Mouse (Mus musculus): ENCODE data around the gene Gm16440. TPM values are rescaled to one million over a fixed set of nuclear protein-coding genes. Genes with fewer than 3 reads are reported as not detected.
"Not testable (repeated sequence)": the region's sequence is repeated elsewhere in the genome, so short reads cannot be mapped to it uniquely, and the experiment has no call there.

Gene Gm16440
- not detected in 2 replicates for polyA plus RNA-seq (2015; fragmentation: Nextera tagmentation; extraction: Ambion mirVana)

DNA sequence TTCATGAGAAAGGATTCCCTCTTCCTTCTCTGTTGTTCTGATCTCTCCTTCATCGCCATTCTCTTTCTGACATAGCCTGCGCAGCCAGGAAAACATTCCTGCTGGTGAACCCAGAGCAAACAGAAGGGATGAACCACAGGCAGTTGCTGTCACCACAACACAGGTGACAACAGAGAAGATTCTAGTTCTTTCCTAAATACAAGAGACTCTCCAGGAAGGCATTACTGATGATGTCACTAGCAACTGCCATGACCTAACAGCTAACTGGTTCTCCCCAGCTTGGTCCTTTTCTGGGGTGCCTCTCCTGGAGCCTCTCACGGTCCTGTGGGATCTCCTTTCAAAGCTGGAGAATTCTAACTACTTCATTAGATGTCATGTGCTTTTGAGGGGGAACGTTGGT is at the start of gene Gm16440:
Gene Gm16440 (minus strand): TSS at position 101 of the 400 bp plus-strand sequence.
- 85% methylated on average over 2 of the region's 4 CpGs for WGBS
- H3K9me3 ChIP-seq (ENCODE audit: control insufficient read depth, low read length) = not testable (repeated sequence)

DNA sequence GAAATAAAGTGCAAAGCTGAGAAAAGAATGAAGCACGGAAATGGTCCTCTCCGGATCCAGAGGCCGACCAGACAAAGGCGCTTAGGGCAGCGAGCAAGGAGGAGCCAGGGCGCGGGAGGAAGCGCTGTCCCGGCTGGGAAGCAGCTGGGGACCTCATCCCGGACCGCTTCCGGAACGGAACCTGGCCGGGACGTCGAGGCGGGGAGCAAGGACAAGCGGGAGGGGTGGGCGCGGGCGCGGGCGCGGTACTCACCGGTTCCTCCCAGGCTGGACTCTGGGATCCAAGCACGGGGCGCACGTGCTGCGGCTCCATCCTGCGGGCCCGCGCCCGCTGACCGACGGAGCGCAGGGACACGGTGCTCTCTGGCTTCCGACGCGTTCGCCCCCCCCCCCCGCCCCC is 36.6 kb upstream of the Gm16440 start:
- H3K27me3 ChIP-seq (replicated peaks; ENCODE audit: control insufficient read depth, insufficient read depth, low read length); H3K4me1 ChIP-seq (ENCODE audit: control insufficient read depth, insufficient read depth, low read depth, low read length); H3K27ac ChIP-seq (ENCODE audit: low read depth, low read length); H3K9ac ChIP-seq (ENCODE audit: low read depth, low read length); H3K9me3 ChIP-seq (ENCODE audit: control insufficient read depth, low read length); H3K36me3 ChIP-seq (ENCODE audit: control insufficient read depth, insufficient read depth, low read length); H3K4me3 ChIP-seq (ENCODE audit: low read length); ATAC-seq; H3K4me2 ChIP-seq (ENCODE audit: low read length): not testable (repeated sequence)
- 6% methylated on average over 10 of the region's 42 CpGs for WGBS

More for the DNA sequence above, at the start of gene Gm16440:
- not testable (repeated sequence) for H3K4me2 ChIP-seq (ENCODE audit: low read length); ATAC-seq; H3K36me3 ChIP-seq (ENCODE audit: control insufficient read depth, insufficient read depth, low read length); H3K9ac ChIP-seq (ENCODE audit: low read depth, low read length); H3K4me1 ChIP-seq (ENCODE audit: control insufficient read depth, insufficient read depth, low read depth, low read length); H3K27ac ChIP-seq (ENCODE audit: low read depth, low read length); H3K4me3 ChIP-seq (ENCODE audit: low read length); H3K27me3 ChIP-seq (replicated peaks; ENCODE audit: control insufficient read depth, insufficient read depth, low read length)

DNA sequence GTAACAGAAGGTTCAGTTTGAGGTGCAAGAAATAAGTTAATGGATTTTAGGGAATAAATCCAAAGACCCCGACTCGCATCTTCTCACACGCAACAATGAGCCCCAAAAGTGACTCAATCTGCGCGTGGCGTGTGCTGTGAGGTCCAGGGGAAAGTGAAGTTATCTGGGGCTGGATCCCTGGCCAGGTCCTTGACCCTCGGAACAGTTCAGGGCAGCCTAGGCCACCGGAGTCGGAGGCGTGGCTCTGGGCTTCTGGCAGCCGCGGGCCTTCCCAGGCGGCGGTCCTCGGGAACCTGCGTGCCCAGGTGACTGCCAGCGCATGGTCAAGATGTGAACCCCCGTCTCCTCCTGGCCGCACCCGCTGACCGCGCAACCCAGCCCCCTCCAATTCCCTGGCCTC is 36.2 kb upstream of the Gm16440 start:
- 30% methylated on average over 20 of the region's 22 CpGs for WGBS
- not testable (repeated sequence) for H3K9ac ChIP-seq (ENCODE audit: low read depth, low read length)

DNA sequence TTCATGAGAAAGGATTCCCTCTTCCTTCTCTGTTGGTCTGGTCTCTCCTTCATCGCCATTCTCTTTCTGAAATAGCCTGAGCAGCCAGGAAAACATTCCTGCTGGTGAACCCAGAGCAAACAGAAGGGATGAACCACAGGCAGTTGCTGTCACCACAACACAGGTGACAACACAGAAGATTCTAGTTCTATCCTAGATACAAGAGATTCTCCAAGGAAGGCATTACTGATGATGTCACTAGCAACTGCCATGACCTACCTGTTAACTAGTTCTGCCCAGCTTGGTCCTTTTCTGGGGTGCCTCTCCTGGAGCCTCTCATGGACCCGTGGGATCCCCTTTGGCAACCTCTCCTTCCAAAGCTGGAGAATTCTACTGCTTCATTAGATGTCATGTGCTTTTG is 22.3 kb upstream of the Gm16440 start, which contains the start of gene Gm3591:
Gene Gm3591 (minus strand): TSS at position 101 of the 400 bp plus-strand sequence.
- H3K27ac ChIP-seq (ENCODE audit: low read depth, low read length); H3K9me3 ChIP-seq (ENCODE audit: control insufficient read depth, low read length); ATAC-seq; H3K36me3 ChIP-seq (ENCODE audit: control insufficient read depth, insufficient read depth, low read length); H3K4me1 ChIP-seq (ENCODE audit: control insufficient read depth, insufficient read depth, low read depth, low read length); H3K4me3 ChIP-seq (ENCODE audit: low read length); H3K27me3 ChIP-seq (replicated peaks; ENCODE audit: control insufficient read depth, insufficient read depth, low read length); H3K9ac ChIP-seq (ENCODE audit: low read depth, low read length); H3K4me2 ChIP-seq (ENCODE audit: low read length): not testable (repeated sequence)
- WGBS = no CpG with 5 or more reads among the region's 2 CpGs

More for the DNA sequence above, 36.2 kb upstream of the Gm16440 start:
- H3K4me1 ChIP-seq (ENCODE audit: control insufficient read depth, insufficient read depth, low read depth, low read length); H3K36me3 ChIP-seq (ENCODE audit: control insufficient read depth, insufficient read depth, low read length); H3K27ac ChIP-seq (ENCODE audit: low read depth, low read length); ATAC-seq; H3K27me3 ChIP-seq (replicated peaks; ENCODE audit: control insufficient read depth, insufficient read depth, low read length); H3K9me3 ChIP-seq (ENCODE audit: control insufficient read depth, low read length): not testable (repeated sequence)
- H3K4me2 ChIP-seq (ENCODE audit: low read length) = peak overlapping the region; percentile 47
- H3K4me3 ChIP-seq (ENCODE audit: low read length) = peak overlapping the region; percentile 36

DNA sequence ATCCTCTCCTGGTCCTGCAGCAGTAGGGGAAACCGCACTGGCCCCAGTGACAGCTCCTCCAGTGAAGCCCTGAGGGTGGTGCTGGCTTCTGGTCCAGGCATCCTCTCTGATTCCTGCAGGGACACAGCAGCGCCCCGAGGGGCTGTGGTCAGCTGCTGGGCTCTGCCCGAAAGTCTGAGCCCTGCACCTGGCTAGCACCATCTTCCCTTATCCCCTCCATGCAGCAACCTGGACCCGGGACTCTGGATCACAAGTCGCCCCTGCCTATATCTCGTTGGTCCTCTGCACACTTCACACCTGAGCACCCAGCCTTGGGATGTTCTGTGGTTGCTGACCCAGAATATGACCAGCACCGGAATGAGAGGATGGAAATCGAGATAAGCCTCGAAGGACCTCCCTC is 46.5 kb downstream of the Gm16440 start, which contains the start of gene Gm3618:
Gene Gm3618 (minus strand): TSS at position 101 of the 400 bp plus-strand sequence.
- no CpG with 5 or more reads among the region's 10 CpGs for WGBS
- not testable (repeated sequence) for H3K4me3 ChIP-seq (ENCODE audit: low read length); H3K9me3 ChIP-seq (ENCODE audit: control insufficient read depth, low read length); H3K36me3 ChIP-seq (ENCODE audit: control insufficient read depth, insufficient read depth, low read length); H3K27me3 ChIP-seq (replicated peaks; ENCODE audit: control insufficient read depth, insufficient read depth, low read length); ATAC-seq; H3K4me1 ChIP-seq (ENCODE audit: control insufficient read depth, insufficient read depth, low read depth, low read length); H3K4me2 ChIP-seq (ENCODE audit: low read length); H3K9ac ChIP-seq (ENCODE audit: low read depth, low read length); H3K27ac ChIP-seq (ENCODE audit: low read depth, low read length)

Other genes with a start within 250 kb of the Gm16440 start
- not detected in 2 replicates for gene Gm21560, start 171.0 kb downstream of the Gm16440 start, polyA plus RNA-seq (2015; fragmentation: Nextera tagmentation; extraction: Ambion mirVana)
- 10.7 and 10.8 TPM in 2 replicates for gene Gm3411, start 103.1 kb downstream of the Gm16440 start, polyA plus RNA-seq (2015; fragmentation: Nextera tagmentation; extraction: Ambion mirVana)
- gene Gm21103, start 85.5 kb downstream of the Gm16440 start, polyA plus RNA-seq (2015; fragmentation: Nextera tagmentation; extraction: Ambion mirVana) = not detected in 2 replicates
- gene Gm3618, start 46.6 kb downstream of the Gm16440 start, polyA plus RNA-seq (2015; fragmentation: Nextera tagmentation; extraction: Ambion mirVana) = not detected in 2 replicates
- 7.0 and 9.2 TPM in 2 replicates for gene Gm3591, start 22.2 kb upstream of the Gm16440 start, polyA plus RNA-seq (2015; fragmentation: Nextera tagmentation; extraction: Ambion mirVana)
- gene Gm3594, start 54.3 kb upstream of the Gm16440 start, polyA plus RNA-seq (2015; fragmentation: Nextera tagmentation; extraction: Ambion mirVana) = not detected in 2 replicates
- not detected in 2 replicates for gene Gm8356, start 147.0 kb upstream of the Gm16440 start, polyA plus RNA-seq (2015; fragmentation: Nextera tagmentation; extraction: Ambion mirVana)
- gene Gm3629, start 200.3 kb upstream of the Gm16440 start, polyA plus RNA-seq (2015; fragmentation: Nextera tagmentation; extraction: Ambion mirVana) = 1.3 and 1.5 TPM in 2 replicates
- 0.42 and 0.68 TPM in 2 replicates for gene Gm3460, start 232.1 kb upstream of the Gm16440 start, polyA plus RNA-seq (2015; fragmentation: Nextera tagmentation; extraction: Ambion mirVana)

All from hindbrain, embryonic 16.5 days (tissue).